Mouse (Mus musculus): ENCODE results near the gene B4galt2. TPM values are rescaled to one million over a fixed set of nuclear protein-coding genes. Genes with fewer than 3 reads are reported as not detected.
A peak's percentile ranks its signal among the peaks of the same experiment; 100 is the strongest.

B4galt2 gene
- polyA plus RNA-seq, 1 experiment from 2014 or later, result 31.5 TPM

DNA sequence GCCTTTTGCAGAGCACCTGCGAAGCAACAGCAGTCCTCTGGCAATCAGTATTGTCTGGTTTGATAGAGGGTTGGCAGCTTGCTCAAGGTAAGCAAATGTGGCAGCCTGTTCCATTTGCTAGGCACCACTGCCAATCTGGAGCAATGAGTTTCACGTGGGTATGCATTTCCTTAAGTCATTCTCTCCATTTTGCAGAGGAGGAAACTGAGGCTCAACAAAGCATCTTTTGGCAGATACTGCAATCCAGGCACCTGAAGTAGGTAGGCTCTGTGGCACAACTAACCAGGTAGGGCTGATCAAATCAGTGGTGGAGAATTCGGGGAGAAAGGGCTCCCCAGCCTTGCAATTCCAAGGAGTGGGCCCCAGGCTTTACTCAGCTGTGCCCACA lies 48.8 kb downstream of the B4galt2 start, which contains the start of gene Slc6a9:
TSS of gene Slc6a9 (plus strand) at position 50 of the 388 bp plus-strand sequence.
- Histone ChIP-seq H3K9ac (ENCODE audit: low read depth, low read length) (peak within 1 kb of the TSS; percentile 82), H3K4me2 (replicated peaks; ENCODE audit: low read depth, low read length) (peak within 1 kb of the TSS; percentile 96), H3K27ac (ENCODE audit: low read depth, low read length) (peak within 1 kb of the TSS; percentile 79), H3K27me3 (ENCODE audit: control insufficient read depth, insufficient read depth, low read length) (no peaks in the 10 kb centered on the region; the same call in 1 of the 2 replicates), H3K9me3 (ENCODE audit: control insufficient read depth, low read length) (no peaks in the 10 kb centered on the region), H3K36me3 (ENCODE audit: control insufficient read depth, insufficient read depth, low read length) (no peaks in the 10 kb centered on the region), H3K4me1 (ENCODE audit: control insufficient read depth, insufficient read depth, low read length) (0 out of 2 replicates have a peak, but pooled peaks cover 25% of the 10 kb centered on the region), H3K4me3 (ENCODE audit: low read length) (peak within 1 kb of the TSS; percentile 87)
- no peak for ATAC-seq (ENCODE audit: low FRiP score, low TSS enrichment)
- WGBS, result 21% methylated on average over 3 of the region's 3 CpGs

DNA sequence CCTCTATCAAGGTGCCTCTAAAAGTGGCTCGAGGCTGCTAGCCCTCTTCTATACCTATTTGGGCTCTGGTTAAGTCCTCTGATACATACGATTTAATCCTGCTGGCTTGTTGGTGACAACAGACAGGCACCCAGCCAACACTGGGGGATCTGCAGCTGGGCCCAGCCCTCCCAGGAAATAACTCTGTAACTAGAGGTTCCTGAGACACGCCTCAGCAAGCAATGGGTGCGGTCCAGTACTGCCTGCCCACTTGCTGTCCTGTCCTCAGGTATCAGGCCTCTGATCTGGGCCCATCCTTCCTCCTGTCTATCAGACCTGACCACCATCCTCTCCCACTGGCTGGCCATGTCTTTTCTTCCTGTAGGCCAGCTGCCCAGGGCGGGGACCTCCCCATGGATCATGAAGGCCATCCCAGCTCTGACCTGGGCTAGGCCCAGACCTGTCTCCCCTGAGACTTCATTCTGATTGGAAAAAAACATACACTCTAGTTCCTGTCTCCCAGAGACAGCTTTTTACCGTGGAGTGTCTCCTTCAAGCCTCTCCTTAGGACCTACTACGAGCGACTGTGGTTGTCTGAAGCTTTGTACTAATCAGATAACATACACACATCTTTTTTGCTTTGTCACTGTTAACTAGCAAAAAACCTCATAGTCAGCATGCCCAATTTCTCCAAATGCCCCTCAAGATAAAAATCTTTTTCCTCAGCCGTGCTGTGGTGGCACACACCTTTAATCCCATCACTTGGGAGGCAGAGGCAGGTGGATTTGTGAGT lies 51.2 kb downstream of the B4galt2 start:
- 0 out of 2 replicates have a peak, but pooled peaks cover 20% of the 10 kb centered on the region for H3K4me1 ChIP-seq (ENCODE audit: control insufficient read depth, insufficient read depth, low read length)
- H3K9me3 ChIP-seq (ENCODE audit: control insufficient read depth, low read length), result no peaks in the 10 kb centered on the region
- no peaks in the 10 kb centered on the region for H3K36me3 ChIP-seq (ENCODE audit: control insufficient read depth, insufficient read depth, low read length)
- H3K27me3 ChIP-seq (ENCODE audit: control insufficient read depth, insufficient read depth, low read length), result no peaks in the 10 kb centered on the region; the same call in 1 of the 2 replicates
- no peak for ATAC-seq (ENCODE audit: low FRiP score, low TSS enrichment)
- no peak overlapping the region for H3K4me2 ChIP-seq (replicated peaks; ENCODE audit: low read depth, low read length)
- WGBS, result 75% methylated on average over 9 of the region's 9 CpGs
- H3K4me3 ChIP-seq (ENCODE audit: low read length), result no peak overlapping the region
- no peak overlapping the region for H3K27ac ChIP-seq (ENCODE audit: low read depth, low read length)
- H3K9ac ChIP-seq (ENCODE audit: low read depth, low read length), result no peak overlapping the region

DNA sequence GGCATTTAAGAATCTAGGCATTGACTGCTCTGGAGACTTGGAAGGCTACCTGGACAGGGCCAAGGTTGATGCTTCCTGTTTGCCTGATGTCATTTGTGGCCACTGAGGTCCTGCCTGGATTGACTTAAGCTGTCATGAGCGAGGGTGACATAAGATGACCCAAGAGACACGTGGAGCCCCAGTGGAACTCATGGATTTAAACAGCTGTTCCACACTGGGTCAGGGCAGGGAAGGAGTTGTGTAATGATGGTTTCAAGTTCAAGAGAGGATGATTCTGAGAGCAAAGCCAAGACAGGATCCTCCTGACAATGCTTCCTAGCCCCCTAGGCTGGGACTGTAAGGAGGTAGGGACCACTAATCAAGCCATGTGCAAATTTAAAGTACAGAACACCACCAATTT lies 51.8 kb downstream of the B4galt2 start:
- Histone ChIP-seq H3K4me2 (replicated peaks; ENCODE audit: low read depth, low read length) (no peak overlapping the region), H3K9ac (ENCODE audit: low read depth, low read length) (no peak overlapping the region), H3K4me3 (ENCODE audit: low read length) (no peak overlapping the region), H3K9me3 (ENCODE audit: control insufficient read depth, low read length) (no peaks in the 10 kb centered on the region), H3K27me3 (ENCODE audit: control insufficient read depth, insufficient read depth, low read length) (no peaks in the 10 kb centered on the region; the same call in 1 of the 2 replicates), H3K27ac (ENCODE audit: low read depth, low read length) (no peak overlapping the region), H3K36me3 (ENCODE audit: control insufficient read depth, insufficient read depth, low read length) (no peaks in the 10 kb centered on the region), H3K4me1 (ENCODE audit: control insufficient read depth, insufficient read depth, low read length) (0 out of 2 replicates have a peak, but pooled peaks cover 19% of the 10 kb centered on the region)
- 77% methylated on average over 2 of the region's 2 CpGs for WGBS
- no peak for ATAC-seq (ENCODE audit: low FRiP score, low TSS enrichment)

DNA sequence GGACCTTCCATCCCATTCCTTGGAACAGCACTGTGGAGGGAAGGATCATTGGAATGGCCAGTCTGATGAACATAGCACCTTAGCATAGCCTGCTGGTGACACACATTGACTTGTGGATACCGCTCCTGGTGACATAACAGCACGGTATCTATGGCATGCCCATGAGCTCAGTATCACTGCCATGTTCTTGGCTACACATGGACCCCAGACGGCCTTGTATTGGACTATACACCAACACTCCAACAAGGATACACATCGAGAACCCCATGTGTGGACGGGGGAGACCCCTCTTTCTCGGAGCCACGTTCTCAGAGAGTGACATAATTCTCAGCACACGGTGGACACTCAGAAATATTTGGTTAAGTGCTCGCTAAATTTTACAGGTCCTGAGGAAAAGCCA lies 52.5 kb downstream of the B4galt2 start:
- Histone ChIP-seq H3K4me3 (ENCODE audit: low read length) (no peak overlapping the region), H3K4me2 (replicated peaks; ENCODE audit: low read depth, low read length) (no peak overlapping the region), H3K27ac (ENCODE audit: low read depth, low read length) (no peak overlapping the region), H3K4me1 (ENCODE audit: control insufficient read depth, insufficient read depth, low read length) (0 out of 2 replicates have a peak, but pooled peaks cover 19% of the 10 kb centered on the region), H3K36me3 (ENCODE audit: control insufficient read depth, insufficient read depth, low read length) (no peaks in the 10 kb centered on the region), H3K9ac (ENCODE audit: low read depth, low read length) (no peak overlapping the region), H3K9me3 (ENCODE audit: control insufficient read depth, low read length) (no peaks in the 10 kb centered on the region), H3K27me3 (ENCODE audit: control insufficient read depth, insufficient read depth, low read length) (no peaks in the 10 kb centered on the region; the same call in 1 of the 2 replicates)
- 94% methylated on average over 9 of the region's 9 CpGs for WGBS
- no peak for ATAC-seq (ENCODE audit: low FRiP score, low TSS enrichment)

DNA sequence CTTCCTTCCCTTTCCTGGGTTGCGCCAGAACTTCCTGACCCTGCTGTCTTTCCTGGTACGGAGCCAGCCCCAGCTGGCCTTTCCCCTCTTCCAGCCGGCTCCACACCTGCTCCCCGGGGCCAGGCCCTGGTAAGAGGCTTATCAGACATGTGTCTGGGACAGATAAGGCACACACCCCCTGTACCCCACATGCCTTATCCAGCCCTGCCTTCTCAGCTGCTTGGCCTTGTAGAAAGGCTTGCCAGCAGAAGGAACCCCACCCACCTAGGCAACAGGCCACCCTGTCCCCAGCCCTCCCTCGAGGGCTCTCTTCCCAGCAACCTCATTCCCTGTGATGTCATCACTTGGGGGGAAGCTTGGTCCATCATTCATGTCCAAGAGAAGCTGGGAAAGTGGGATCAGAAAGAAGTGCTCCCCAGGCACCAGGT lies 53.1 kb downstream of the B4galt2 start:
- Histone ChIP-seq H3K4me2 (replicated peaks; ENCODE audit: low read depth, low read length) (0 out of 2 replicates have a peak overlapping the region, but pooled peaks have one; percentile 1), H3K9ac (ENCODE audit: low read depth, low read length) (no peak overlapping the region), H3K4me1 (ENCODE audit: control insufficient read depth, insufficient read depth, low read length) (0 out of 2 replicates have a peak, but pooled peaks cover 19% of the 10 kb centered on the region), H3K27ac (ENCODE audit: low read depth, low read length) (no peak overlapping the region), H3K9me3 (ENCODE audit: control insufficient read depth, low read length) (no peaks in the 10 kb centered on the region), H3K27me3 (ENCODE audit: control insufficient read depth, insufficient read depth, low read length) (no peaks in the 10 kb centered on the region; the same call in 1 of the 2 replicates), H3K36me3 (ENCODE audit: control insufficient read depth, insufficient read depth, low read length) (no peaks in the 10 kb centered on the region), H3K4me3 (ENCODE audit: low read length) (no peak overlapping the region)
- ATAC-seq (ENCODE audit: low FRiP score, low TSS enrichment), result peak; percentile 24
- 20% methylated on average over 5 of the region's 5 CpGs for WGBS

DNA sequence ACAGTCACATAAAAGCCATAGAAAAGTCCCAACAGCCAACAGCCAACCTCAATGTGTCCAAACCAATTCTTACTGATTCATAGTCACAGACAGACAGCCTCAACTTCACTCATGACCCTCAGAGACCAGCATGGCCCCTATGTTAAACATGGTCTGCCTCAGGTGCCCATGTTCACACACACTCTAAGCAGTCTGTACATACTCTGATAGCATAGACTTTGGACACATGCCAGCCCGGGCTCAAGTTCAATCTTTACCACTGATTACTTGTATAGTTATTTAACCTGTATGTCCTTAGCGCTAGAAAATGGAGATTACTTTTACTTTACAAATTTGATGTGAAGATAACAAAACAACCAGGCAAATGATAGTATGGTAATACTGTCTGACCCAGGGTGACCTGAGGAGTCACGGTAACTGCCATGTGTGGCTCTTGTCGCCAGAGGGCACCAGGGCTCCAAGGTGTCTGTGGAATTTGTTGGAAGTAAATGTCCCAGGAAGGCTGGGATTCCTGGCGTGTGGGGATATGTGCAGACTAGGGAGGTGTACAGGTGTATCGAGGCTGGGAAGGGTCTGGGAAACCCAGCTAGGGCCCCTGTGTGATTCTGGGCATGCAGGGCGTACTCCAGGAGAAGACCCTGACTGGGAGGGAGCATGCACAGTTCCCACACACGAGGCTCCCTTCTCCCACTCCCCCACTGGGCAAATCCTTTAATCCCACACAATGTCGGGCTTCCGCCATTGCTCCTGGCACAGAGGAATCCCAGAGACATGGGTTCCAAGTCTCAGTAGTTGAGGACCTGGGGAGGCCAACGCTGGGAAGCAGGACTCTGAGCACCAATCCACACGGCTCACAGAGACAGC lies 53.8 kb downstream of the B4galt2 start:
- ATAC-seq (ENCODE audit: low FRiP score, low TSS enrichment), result peak; percentile 26; the same call in 1 of the 2 replicates
- Histone ChIP-seq H3K4me2 (replicated peaks; ENCODE audit: low read depth, low read length) (0 out of 2 replicates have a peak overlapping the region, but pooled peaks have one; percentile 1), H3K9me3 (ENCODE audit: control insufficient read depth, low read length) (no peaks in the 10 kb centered on the region), H3K4me1 (ENCODE audit: control insufficient read depth, insufficient read depth, low read length) (0 out of 2 replicates have a peak, but pooled peaks cover 15% of the 10 kb centered on the region), H3K4me3 (ENCODE audit: low read length) (no peak overlapping the region), H3K27me3 (ENCODE audit: control insufficient read depth, insufficient read depth, low read length) (no peaks in the 10 kb centered on the region; the same call in 1 of the 2 replicates), H3K36me3 (ENCODE audit: control insufficient read depth, insufficient read depth, low read length) (no peaks in the 10 kb centered on the region), H3K27ac (ENCODE audit: low read depth, low read length) (no peak overlapping the region), H3K9ac (ENCODE audit: low read depth, low read length) (no peak overlapping the region)
- 11% methylated on average over 12 of the region's 12 CpGs for WGBS

DNA sequence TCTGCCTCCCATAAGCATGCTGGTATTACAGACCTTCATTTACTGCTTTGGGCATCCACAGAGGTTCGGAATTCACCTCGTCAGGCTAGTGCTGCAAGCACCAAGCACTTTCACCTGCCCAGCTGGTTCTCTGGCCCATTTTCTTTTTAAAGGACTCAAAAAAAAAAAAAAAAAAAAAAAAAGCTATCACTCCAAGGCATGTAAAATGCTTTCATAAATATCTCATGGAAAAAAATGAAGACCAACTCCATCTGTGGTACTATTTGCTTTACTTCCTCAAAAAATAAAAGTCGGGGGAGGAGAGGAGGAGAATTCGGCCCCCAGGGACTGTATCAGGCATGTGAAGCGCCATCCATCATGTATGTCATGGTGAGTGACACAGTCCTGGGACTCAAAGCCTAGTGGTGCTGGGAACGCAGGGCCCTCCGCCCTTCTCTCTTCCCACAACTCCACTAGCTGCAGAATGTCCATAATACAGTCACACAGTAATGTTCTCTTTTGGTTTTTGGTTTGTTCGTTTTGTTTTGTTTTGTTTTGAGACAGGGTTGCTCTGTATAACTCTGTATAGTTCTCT lies 54.6 kb downstream of the B4galt2 start:
- Histone ChIP-seq H3K4me1 (ENCODE audit: control insufficient read depth, insufficient read depth, low read length) (0 out of 2 replicates have a peak, but pooled peaks cover 11% of the 10 kb centered on the region), H3K9ac (ENCODE audit: low read depth, low read length) (no peak overlapping the region), H3K27ac (ENCODE audit: low read depth, low read length) (no peak overlapping the region), H3K36me3 (ENCODE audit: control insufficient read depth, insufficient read depth, low read length) (no peaks in the 10 kb centered on the region), H3K9me3 (ENCODE audit: control insufficient read depth, low read length) (no peaks in the 10 kb centered on the region), H3K27me3 (ENCODE audit: control insufficient read depth, insufficient read depth, low read length) (no peaks in the 10 kb centered on the region), H3K4me3 (ENCODE audit: low read length) (no peak overlapping the region), H3K4me2 (replicated peaks; ENCODE audit: low read depth, low read length) (no peak overlapping the region)
- no peak for ATAC-seq (ENCODE audit: low FRiP score, low TSS enrichment)
- WGBS, result 60% methylated on average over 8 of the region's 8 CpGs
